ENCODE assay signal across 25 mouse cellular contexts in the genomic region with DNA sequence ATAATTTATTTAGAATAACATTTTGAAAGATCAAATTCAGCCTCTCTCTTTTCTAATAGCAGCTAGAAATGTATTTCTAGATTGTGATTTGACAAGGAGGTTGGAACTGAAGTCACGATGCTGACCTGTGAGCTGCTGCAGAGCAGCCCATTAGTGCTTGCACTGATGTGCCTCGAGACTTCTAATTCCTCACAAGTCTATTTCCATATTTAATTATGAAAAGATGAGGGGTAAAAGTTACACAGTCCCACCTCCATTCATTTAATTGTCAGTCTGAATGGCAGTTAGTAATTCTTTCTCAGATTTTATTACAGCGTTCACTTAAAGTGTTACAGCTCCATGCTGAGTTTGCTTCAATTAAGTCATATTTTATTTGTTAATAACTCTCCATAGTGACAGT. TPM values are rescaled to one million over a fixed set of nuclear protein-coding genes. Genes with fewer than 3 reads are reported as not detected.
"Had no signal": no experiment of that assay in that cellular context is flagged by ENCODE, and none has a peak within 500 bp of the region (broad histone marks: within the 10 kb centered on the region; RNA-seq: fewer than 3 reads in every experiment).

No protein-coding gene starts in this region.

- H3K36me3 ChIP-seq: kidney, embryonic 15.5 days; liver, embryonic 13.5 days; midbrain, embryonic 13.5 days; neural tube, embryonic 12.5 days had no signal

- DNase-seq: kidney, adult 11 months; kidney, adult 8-10 months; kidney, postnatal 10 days; kidney, postnatal 36 days; layer of hippocampus, postnatal 36 days; liver, embryonic 13.5 days; lung, adult 2 months; lung, postnatal 14 days; lung, postnatal 4 days; right cerebral cortex, adult 18-20 months; right cerebral cortex, postnatal 25 days; thymus, adult 18-20 months; thymus, postnatal 36 days had no signal

- H3K9me3 ChIP-seq: kidney, embryonic 15.5 days; liver, embryonic 13.5 days; midbrain, embryonic 13.5 days; neural tube, embryonic 12.5 days had no signal

- H3K9ac ChIP-seq: kidney, embryonic 15.5 days; liver, embryonic 13.5 days; midbrain, embryonic 13.5 days; neural tube, embryonic 12.5 days had no signal

- H3K4me2 ChIP-seq: kidney, embryonic 15.5 days; liver, embryonic 13.5 days; midbrain, embryonic 13.5 days; neural tube, embryonic 12.5 days had no signal

- ATAC-seq: midbrain, embryonic 13.5 days had no signal

- H3K27ac ChIP-seq: kidney, embryonic 15.5 days; left cerebral cortex, adult 2 months; liver, embryonic 13.5 days; midbrain, embryonic 13.5 days; neural tube, embryonic 12.5 days had no signal

- H3K4me1 ChIP-seq: kidney, embryonic 15.5 days; liver, embryonic 13.5 days; midbrain, embryonic 13.5 days; neural tube, embryonic 12.5 days had no signal

- H3K4me3 ChIP-seq: kidney, embryonic 15.5 days; left cerebral cortex, adult 2 months; liver, embryonic 13.5 days; midbrain, embryonic 13.5 days; neural tube, embryonic 12.5 days had no signal

- H3K27me3 ChIP-seq: kidney, embryonic 15.5 days; liver, embryonic 13.5 days; midbrain, embryonic 13.5 days; neural tube, embryonic 12.5 days had no signal

RNA-seq across cellular contexts. Expression of a gene that starts 19.6 kb away (rescaled TPM):
- polyA plus RNA-seq: limb, embryonic 11.5 days; limb, embryonic 14.5 days; liver, adult 2 months; liver, embryonic 13.5 days; liver, embryonic 16.5 days; lung, adult 2 months; lung, embryonic 16.5 days; neural tube, embryonic 12.5 days; small intestine, adult 2 months; spleen, adult 2 months; stomach, embryonic 16.5 days had no signal
